Mouse (Mus musculus): ENCODE measurements at regions not wholly inside any gene's neighbourhood (a gene's known extent, or its start where the extent isn't known, plus 50 kb on each side); places are given as distances from the start of the nearest gene placed in this dataset.

DNA sequence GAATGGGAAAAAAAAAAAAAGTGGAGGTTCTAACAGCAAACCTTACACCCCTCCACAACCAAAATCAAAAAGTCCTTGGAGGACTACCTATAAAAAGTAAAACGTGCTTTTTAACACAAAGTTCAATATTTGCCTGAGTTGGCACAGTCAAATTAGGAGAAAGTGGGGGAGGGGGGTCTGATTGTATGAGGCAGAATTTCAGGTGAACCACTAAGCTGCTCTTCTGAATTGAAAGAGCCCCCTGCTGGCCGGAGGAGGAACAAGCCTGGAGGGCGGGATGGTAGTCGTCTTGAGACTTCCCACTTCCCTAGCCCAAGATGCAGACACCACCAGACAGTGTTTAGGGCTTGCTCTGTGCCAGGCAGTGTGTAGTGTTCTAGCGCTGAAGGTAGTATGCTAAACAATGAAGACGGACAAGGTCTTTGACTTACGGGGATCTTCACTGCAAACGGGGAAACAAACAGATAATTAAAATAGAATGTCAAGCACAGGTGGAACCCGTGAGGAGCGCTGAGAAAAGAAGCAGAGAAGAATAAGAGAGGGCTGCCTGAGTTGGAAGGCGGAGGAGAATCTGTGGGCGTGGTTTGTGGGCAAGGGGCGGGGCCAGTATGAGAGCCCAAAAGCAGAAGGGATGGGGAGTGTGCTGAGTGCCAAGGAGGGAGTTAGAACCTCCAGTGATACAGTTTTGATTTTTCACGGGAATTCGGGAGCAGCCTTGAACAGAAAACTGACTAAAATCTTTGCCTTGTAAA is 69.8 kb upstream of the Nfe2l3 start:
- H3K4me3 ChIP-seq (replicated peaks): peak overlapping the region; percentile 16; the same call in 1 of the 2 replicates
- H3K4me2 ChIP-seq (replicated peaks): peak overlapping the region; percentile 51
- no peak overlapping the region for H3K27ac ChIP-seq
- H3K9me3 ChIP-seq: no peaks in the 10 kb centered on the region
- H3K27me3 ChIP-seq (replicated peaks): no peaks in the 10 kb centered on the region
- no peak overlapping the region for H3K9ac ChIP-seq
- 4% methylated on average over 15 of the region's 15 CpGs for WGBS
- H3K4me1 ChIP-seq (replicated peaks): no peaks in the 10 kb centered on the region
- H3K36me3 ChIP-seq: no peaks in the 10 kb centered on the region
- ATAC-seq: peak; percentile 85

DNA sequence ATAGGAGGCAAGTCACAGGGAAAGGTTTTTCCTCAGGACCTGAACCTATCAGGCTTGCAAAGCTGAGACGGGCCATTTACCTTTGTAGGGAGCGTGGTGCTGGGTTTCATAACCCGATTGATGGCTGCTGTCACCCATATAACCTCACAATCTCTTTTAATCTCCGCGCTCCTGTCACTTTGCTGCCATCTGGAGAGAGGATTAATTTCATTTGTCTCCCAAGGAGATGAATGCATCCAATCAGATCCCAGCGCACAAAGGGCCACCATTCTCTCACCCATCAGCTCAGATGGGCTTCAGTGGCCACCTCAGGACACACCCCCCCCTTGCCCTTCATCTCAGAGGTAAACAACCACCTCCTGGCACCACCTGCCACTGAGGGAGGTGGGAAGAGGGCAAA is 67.7 kb upstream of the Nfe2l3 start:
- Histone ChIP-seq H3K4me2 (replicated peaks) (no peak overlapping the region), H3K9me3 (no peaks in the 10 kb centered on the region), H3K27me3 (replicated peaks) (no peaks in the 10 kb centered on the region), H3K4me3 (replicated peaks) (no peak overlapping the region), H3K36me3 (no peaks in the 10 kb centered on the region), H3K9ac (no peak overlapping the region), H3K4me1 (replicated peaks) (no peaks in the 10 kb centered on the region), H3K27ac (no peak overlapping the region)
- ATAC-seq: no peak
- WGBS: 66% methylated on average over 6 of the region's 6 CpGs

GRCm38 (mm10) chr6:51369771-51370170 is 62.7 kb upstream of the Nfe2l3 start:
- H3K27ac ChIP-seq: no peak overlapping the region
- H3K4me2 ChIP-seq (replicated peaks): no peak overlapping the region
- H3K9me3 ChIP-seq: no peaks in the 10 kb centered on the region
- no peak overlapping the region for H3K4me3 ChIP-seq (replicated peaks)
- no peaks in the 10 kb centered on the region for H3K4me1 ChIP-seq (replicated peaks)
- no peak for ATAC-seq
- H3K36me3 ChIP-seq: no peaks in the 10 kb centered on the region
- 67% methylated on average over 6 of the region's 6 CpGs for WGBS
- no peaks in the 10 kb centered on the region for H3K27me3 ChIP-seq (replicated peaks)
- no peak overlapping the region for H3K9ac ChIP-seq

- WGBS: 39% methylated on average over 7 of the region's 7 CpGs
- no peak overlapping the region for H3K4me3 ChIP-seq (replicated peaks)
- H3K9me3 ChIP-seq: no peaks in the 10 kb centered on the region
- no peaks in the 10 kb centered on the region for H3K27me3 ChIP-seq (replicated peaks)
- H3K9ac ChIP-seq: no peak overlapping the region
- no peak overlapping the region for H3K27ac ChIP-seq
- H3K4me2 ChIP-seq (replicated peaks): no peak overlapping the region
- no peaks in the 10 kb centered on the region for H3K4me1 ChIP-seq (replicated peaks)
- peak; percentile 36 for ATAC-seq
- no peaks in the 10 kb centered on the region for H3K36me3 ChIP-seq
Observed at GRCm38 (mm10) chr6:51372357-51372756, 60.1 kb upstream of the Nfe2l3 start.

- Histone ChIP-seq H3K27me3 (replicated peaks) (no peaks in the 10 kb centered on the region), H3K4me3 (replicated peaks) (no peak overlapping the region), H3K9me3 (no peaks in the 10 kb centered on the region), H3K36me3 (no peaks in the 10 kb centered on the region), H3K27ac (no peak overlapping the region), H3K4me2 (replicated peaks) (no peak overlapping the region), H3K9ac (no peak overlapping the region), H3K4me1 (replicated peaks) (no peaks in the 10 kb centered on the region)
- ATAC-seq: no peak
- WGBS: 89% methylated on average over 3 of the region's 3 CpGs
Observed at GRCm38 (mm10) chr6:51378436-51378835, 54.0 kb upstream of the Nfe2l3 start.

DNA sequence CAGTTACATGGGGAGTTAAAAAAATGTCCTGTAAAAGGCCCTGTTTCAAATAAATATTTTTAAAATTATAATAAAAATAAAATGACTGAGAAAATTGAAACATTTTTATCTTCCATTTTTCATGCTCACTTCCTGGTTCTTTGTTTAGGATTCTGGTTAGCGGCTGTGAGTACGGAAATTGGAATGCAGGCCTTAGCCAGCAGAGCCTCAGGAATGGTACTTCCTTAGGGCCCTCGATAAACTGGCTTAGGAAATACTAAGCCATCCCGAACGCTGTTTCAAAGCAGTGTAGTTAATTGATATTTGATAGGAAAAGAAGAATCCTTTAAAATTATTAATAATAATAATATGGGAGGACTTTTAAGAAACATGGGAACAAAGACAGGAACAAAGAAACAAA is 53.4 kb upstream of the Nfe2l3 start:
- H3K27me3 ChIP-seq (replicated peaks): no peaks in the 10 kb centered on the region
- H3K4me1 ChIP-seq (replicated peaks): no peaks in the 10 kb centered on the region
- ATAC-seq: 0 out of 2 replicates have a peak, but pooled peaks have one; percentile 57
- H3K4me2 ChIP-seq (replicated peaks): peak overlapping the region; percentile 58
- H3K4me3 ChIP-seq (replicated peaks): no peak overlapping the region; the same call in 1 of the 2 replicates
- peak overlapping the region; percentile 67; the same call in 1 of the 2 replicates for H3K27ac ChIP-seq
- 5% methylated on average over 5 of the region's 5 CpGs for WGBS
- no peaks in the 10 kb centered on the region for H3K9me3 ChIP-seq
- no peaks in the 10 kb centered on the region for H3K36me3 ChIP-seq
- H3K9ac ChIP-seq: peak overlapping the region; percentile 38

- ATAC-seq: peak; percentile 84
- peak overlapping the region; percentile 58 for H3K4me2 ChIP-seq (replicated peaks)
- H3K4me3 ChIP-seq (replicated peaks): peak overlapping the region; percentile 29
- H3K27me3 ChIP-seq (replicated peaks): no peaks in the 10 kb centered on the region
- no peaks in the 10 kb centered on the region for H3K36me3 ChIP-seq
- H3K9me3 ChIP-seq: no peaks in the 10 kb centered on the region
- H3K27ac ChIP-seq: peak overlapping the region; percentile 67
- H3K9ac ChIP-seq: peak overlapping the region; percentile 38
- 4% methylated on average over 36 of the region's 36 CpGs for WGBS
- no peaks in the 10 kb centered on the region for H3K4me1 ChIP-seq (replicated peaks)
Observed at GRCm38 (mm10) chr6:51379560-51380274, 52.8 kb upstream of the Nfe2l3 start.

GRCm38 (mm10) chr6:51380275-51380575 is 52.2 kb upstream of the Nfe2l3 start:
- Histone ChIP-seq H3K27me3 (replicated peaks) (no peaks in the 10 kb centered on the region), H3K9ac (no peak overlapping the region), H3K36me3 (no peaks in the 10 kb centered on the region), H3K4me2 (replicated peaks) (no peak overlapping the region), H3K27ac (no peak overlapping the region), H3K4me1 (replicated peaks) (no peaks in the 10 kb centered on the region), H3K4me3 (replicated peaks) (no peak overlapping the region), H3K9me3 (no peaks in the 10 kb centered on the region)
- 72% methylated on average over 4 of the region's 4 CpGs for WGBS
- no peak for ATAC-seq

GRCm38 (mm10) chr6:51381465-51381864 is 51.0 kb upstream of the Nfe2l3 start:
- WGBS: 47% methylated on average over 9 of the region's 9 CpGs
- Histone ChIP-seq H3K9me3 (no peaks in the 10 kb centered on the region), H3K9ac (no peak overlapping the region), H3K4me1 (replicated peaks) (no peaks in the 10 kb centered on the region), H3K4me2 (replicated peaks) (no peak overlapping the region), H3K27me3 (replicated peaks) (no peaks in the 10 kb centered on the region), H3K36me3 (no peaks in the 10 kb centered on the region), H3K27ac (no peak overlapping the region), H3K4me3 (replicated peaks) (no peak overlapping the region)
- no peak for ATAC-seq

MicroRNA genes in the stretch of these regions (microRNA counts, 519-probe panel; counts per million panel counts)
- microRNA mmu-miR-148a: 4,566 counts per million, percentile 97 among the panel's probes with 10 or more counts
